Mouse (Mus musculus): ENCODE data around the gene Rps6ka1. TPM values are rescaled to one million over a fixed set of nuclear protein-coding genes. Genes with fewer than 3 reads are reported as not detected.

The Rps6ka1 gene
- polyA plus RNA-seq, 1 experiment, result 4.8 TPM

DNA sequence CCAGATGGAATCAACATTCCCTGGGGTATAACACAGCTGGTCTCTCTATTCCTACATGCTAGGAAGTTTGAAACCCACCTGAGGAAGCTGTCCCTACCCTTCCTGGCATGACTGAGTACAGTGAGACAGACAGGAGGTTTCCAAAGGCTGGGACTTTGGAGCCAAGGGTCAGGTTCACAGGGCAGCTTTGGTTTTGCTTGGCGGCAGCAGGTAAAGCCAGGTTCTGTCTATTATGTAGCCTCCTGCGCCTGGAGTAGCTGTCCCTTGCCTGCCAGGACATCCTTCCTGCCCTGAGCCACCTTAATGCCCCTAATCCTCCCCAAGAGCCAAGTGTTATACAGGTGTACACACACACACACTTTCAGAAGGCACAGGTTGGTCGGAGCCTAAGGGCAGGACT lies 5.7 kb downstream of the Rps6ka1 start:
- no peak overlapping the region for H3K27ac ChIP-seq (ENCODE audit: insufficient read depth, low read length)
- no peaks in the 10 kb centered on the region for H3K4me1 ChIP-seq (ENCODE audit: control insufficient read depth, insufficient read depth, low read length)
- no peak overlapping the region for H3K4me3 ChIP-seq (ENCODE audit: insufficient read depth, low read length)
- TF ChIP-seq POLR2A (IDR thresholded peaks at IDR 0.05; ENCODE audit: low read depth, low read length) (no peak), CTCF (IDR thresholded peaks at IDR 0.05; ENCODE audit: borderline replicate concordance, insufficient read depth, low read length) (no peak)

- TF ChIP-seq CTCF (IDR thresholded peaks at IDR 0.05; ENCODE audit: borderline replicate concordance, insufficient read depth, low read length), result no peak
- TF ChIP-seq POLR2A (IDR thresholded peaks at IDR 0.05; ENCODE audit: low read depth, low read length), result no peak
- Histone ChIP-seq H3K27ac (ENCODE audit: insufficient read depth, low read length) (no peak overlapping the region), H3K4me1 (ENCODE audit: control insufficient read depth, insufficient read depth, low read length) (no peaks in the 10 kb centered on the region), H3K4me3 (ENCODE audit: insufficient read depth, low read length) (no peak overlapping the region)
Observed at GRCm38 (mm10) chr4:133881399-133881798, 6.2 kb downstream of the Rps6ka1 start.

DNA sequence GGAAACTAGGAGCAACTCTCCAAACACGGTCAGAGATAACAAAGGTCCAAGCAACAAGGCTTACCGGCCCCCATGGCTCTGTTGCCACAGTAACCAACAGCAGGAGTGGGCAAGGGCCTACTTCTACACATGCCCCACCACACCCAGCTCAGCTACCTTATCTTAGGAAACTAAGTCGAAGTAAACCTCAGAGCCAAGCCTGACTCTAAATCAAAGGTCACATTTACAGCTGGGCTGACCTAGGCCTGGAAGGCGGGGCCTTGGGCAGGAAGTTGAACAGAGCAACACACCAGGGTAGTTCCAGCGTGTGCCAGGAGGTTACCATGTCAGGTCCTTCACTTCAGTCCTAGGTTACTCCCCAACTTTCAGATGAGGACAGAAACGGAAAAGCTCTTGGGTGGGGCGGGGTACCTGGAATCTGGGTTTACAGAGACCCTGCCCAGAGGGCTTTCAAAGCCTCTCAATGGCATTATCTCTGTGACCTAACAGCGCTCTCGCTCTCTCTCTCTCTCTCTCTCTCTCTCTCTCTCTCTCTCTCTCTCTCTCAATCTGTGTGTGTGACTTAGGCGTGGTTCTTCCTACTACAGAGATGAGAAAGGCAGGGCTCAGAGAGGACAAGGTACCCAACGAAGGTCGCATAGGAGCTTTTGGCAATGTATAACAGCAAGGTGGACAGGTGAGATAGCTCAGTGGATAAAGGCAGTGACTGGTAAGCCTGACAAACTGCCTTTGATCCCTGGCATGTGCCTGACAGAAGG lies 8.3 kb downstream of the Rps6ka1 start:
- Histone ChIP-seq H3K4me1 (ENCODE audit: control insufficient read depth, insufficient read depth, low read length) (no peaks in the 10 kb centered on the region), H3K27ac (ENCODE audit: insufficient read depth, low read length) (no peak overlapping the region), H3K4me3 (ENCODE audit: insufficient read depth, low read length) (no peak overlapping the region)
- TF ChIP-seq CTCF (IDR thresholded peaks at IDR 0.05; ENCODE audit: borderline replicate concordance, insufficient read depth, low read length) (no peak), POLR2A (IDR thresholded peaks at IDR 0.05; ENCODE audit: low read depth, low read length) (no peak)

- TF ChIP-seq CTCF (IDR thresholded peaks at IDR 0.05; ENCODE audit: borderline replicate concordance, insufficient read depth, low read length) (peak; percentile 25; the same call in 1 of the 2 replicates), POLR2A (IDR thresholded peaks at IDR 0.05; ENCODE audit: low read depth, low read length) (no peak)
- Histone ChIP-seq H3K4me1 (ENCODE audit: control insufficient read depth, insufficient read depth, low read length) (no peaks in the 10 kb centered on the region), H3K4me3 (ENCODE audit: insufficient read depth, low read length) (no peak overlapping the region), H3K27ac (ENCODE audit: insufficient read depth, low read length) (no peak overlapping the region)
Observed at GRCm38 (mm10) chr4:133877850-133878755, 9.5 kb downstream of the Rps6ka1 start.

GRCm38 (mm10) chr4:133874865-133875517 lies 12.6 kb downstream of the Rps6ka1 start:
- no peak for TF ChIP-seq CTCF (IDR thresholded peaks at IDR 0.05; ENCODE audit: borderline replicate concordance, insufficient read depth, low read length)
- no peak for TF ChIP-seq POLR2A (IDR thresholded peaks at IDR 0.05; ENCODE audit: low read depth, low read length)
- Histone ChIP-seq H3K4me3 (ENCODE audit: insufficient read depth, low read length) (no peak overlapping the region), H3K4me1 (ENCODE audit: control insufficient read depth, insufficient read depth, low read length) (no peaks in the 10 kb centered on the region), H3K27ac (ENCODE audit: insufficient read depth, low read length) (no peak overlapping the region)

DNA sequence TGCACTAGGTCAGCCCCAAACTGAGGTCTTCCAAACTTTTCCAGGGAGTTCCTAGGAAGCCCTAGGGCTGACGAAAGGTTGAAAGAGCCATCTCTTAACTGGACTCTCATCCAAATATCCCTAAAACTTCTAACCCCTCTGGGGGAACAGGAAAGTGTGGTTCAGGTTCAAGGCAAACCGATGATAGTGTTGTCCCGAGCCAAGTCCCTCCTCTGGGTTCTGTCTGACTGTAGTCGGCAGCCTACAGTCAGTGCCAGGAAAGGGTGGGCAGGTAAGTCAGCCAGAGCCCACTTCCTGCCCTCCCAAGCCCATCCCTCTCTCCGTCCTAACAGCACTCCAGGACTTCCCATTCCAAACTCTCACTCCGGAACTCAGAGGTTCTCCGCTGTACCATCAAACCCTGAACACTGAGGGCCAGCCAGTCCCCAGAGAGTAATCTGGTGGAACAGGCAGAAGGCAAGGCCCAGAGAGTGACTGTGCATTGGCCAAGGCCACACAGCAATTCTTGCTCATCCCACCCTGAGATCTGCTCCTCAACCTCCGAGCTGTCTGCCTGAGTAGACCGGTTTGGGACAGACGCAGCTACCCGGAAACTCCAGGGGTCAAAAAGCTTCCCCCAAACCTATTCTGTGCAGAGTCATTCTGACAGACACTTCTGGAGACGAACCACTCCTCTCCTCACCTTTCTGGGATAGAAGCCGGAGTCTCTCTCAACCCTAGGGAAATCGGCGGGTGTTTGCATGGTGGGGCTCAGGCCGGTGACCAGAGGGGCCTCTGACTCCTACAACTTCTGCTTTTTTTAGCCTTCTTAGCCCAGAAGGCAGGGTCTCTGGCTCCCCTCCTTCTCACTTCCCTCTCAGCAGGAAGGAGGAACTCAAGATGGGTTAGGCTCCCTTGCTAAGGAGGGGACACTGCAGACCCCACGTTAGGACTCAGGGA lies 13.4 kb downstream of the Rps6ka1 start:
- Histone ChIP-seq H3K4me1 (ENCODE audit: control insufficient read depth, insufficient read depth, low read length) (no peaks in the 10 kb centered on the region), H3K4me3 (ENCODE audit: insufficient read depth, low read length) (no peak overlapping the region), H3K27ac (ENCODE audit: insufficient read depth, low read length) (no peak overlapping the region)
- TF ChIP-seq POLR2A (IDR thresholded peaks at IDR 0.05; ENCODE audit: low read depth, low read length) (no peak), CTCF (IDR thresholded peaks at IDR 0.05; ENCODE audit: borderline replicate concordance, insufficient read depth, low read length) (no peak)

- no peaks in the 10 kb centered on the region for H3K4me1 ChIP-seq (ENCODE audit: control insufficient read depth, insufficient read depth, low read length)
- H3K4me3 ChIP-seq (ENCODE audit: insufficient read depth, low read length), result no peak overlapping the region
- H3K27ac ChIP-seq (ENCODE audit: insufficient read depth, low read length), result no peak overlapping the region
- TF ChIP-seq CTCF (IDR thresholded peaks at IDR 0.05; ENCODE audit: borderline replicate concordance, insufficient read depth, low read length), result no peak
- TF ChIP-seq POLR2A (IDR thresholded peaks at IDR 0.05; ENCODE audit: low read depth, low read length), result no peak
Observed at GRCm38 (mm10) chr4:133873431-133873851, 14.2 kb downstream of the Rps6ka1 start.

DNA sequence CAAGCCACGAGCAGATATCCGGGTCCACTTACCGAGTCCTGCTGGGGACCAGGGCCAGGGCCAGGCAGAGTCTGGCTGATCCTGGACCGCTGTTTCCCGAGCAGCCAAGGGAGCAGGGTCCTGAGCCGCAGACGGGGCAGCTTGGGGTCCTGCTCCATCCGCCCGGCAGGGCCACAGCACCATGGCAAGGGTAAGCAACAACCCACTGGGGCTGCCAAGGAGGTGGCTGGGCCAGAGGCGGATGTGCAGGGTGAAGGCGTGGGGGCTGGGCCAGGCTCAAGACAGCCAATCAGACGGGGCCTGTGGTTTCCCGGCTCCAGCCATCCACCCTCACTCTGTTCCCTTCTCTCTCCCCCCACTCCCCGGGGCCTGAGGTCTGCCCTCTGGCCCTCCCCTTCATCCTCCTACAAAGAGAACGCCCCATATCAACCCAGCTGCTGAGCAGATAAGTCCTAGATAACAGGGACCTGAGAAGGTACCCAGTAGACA lies 14.7 kb downstream of the Rps6ka1 start:
- no peak overlapping the region for H3K4me3 ChIP-seq (ENCODE audit: insufficient read depth, low read length)
- H3K27ac ChIP-seq (ENCODE audit: insufficient read depth, low read length), result no peak overlapping the region
- TF ChIP-seq POLR2A (IDR thresholded peaks at IDR 0.05; ENCODE audit: low read depth, low read length) (no peak), CTCF (IDR thresholded peaks at IDR 0.05; ENCODE audit: borderline replicate concordance, insufficient read depth, low read length) (no peak)
- no peaks in the 10 kb centered on the region for H3K4me1 ChIP-seq (ENCODE audit: control insufficient read depth, insufficient read depth, low read length)
